Mouse (Mus musculus) heart, embryonic 15.5 days (tissue): ENCODE measurements at regions not wholly inside any gene's neighbourhood (a gene's known extent, or its start where the extent isn't known, plus 50 kb on each side); places are given as distances from the start of the nearest gene placed in this dataset.

ENCODE experiments used
- ATAC-seq: fragments of 200-750 bp; cut with Nextera tagmentation; replicated peaks from 2 replicates; pipeline ENCODE4 v1.8.0; 2017; ENCODE audit warnings: low read depth, moderate TSS enrichment; ENCODE audit not compliant: insufficient number of reproducible peaks, insufficient read depth, low FRiP score
- H3K27ac ChIP-seq: fragments of 300-500 bp; sonication (generic); 2 replicates; pipeline ENCODE4 v1.5.1; 2015; ENCODE audit warnings: mild to moderate bottlenecking, inconsistent platforms
- H3K27me3 ChIP-seq: fragments of 300-500 bp; sonication (generic); 2 replicates; pipeline ENCODE4 v1.6.1; 2015; ENCODE audit warnings: inconsistent platforms
- H3K36me3 ChIP-seq: fragments of 300-500 bp; sonication (generic); 2 replicates; pipeline ENCODE4 v1.6.1; 2015; ENCODE audit warnings: mild to moderate bottlenecking, inconsistent platforms
- H3K4me1 ChIP-seq: fragments of 300-500 bp; sonication (generic); replicated peaks from 2 replicates; pipeline ENCODE4 v1.6.1; 2015; ENCODE audit warnings: inconsistent platforms
- H3K4me2 ChIP-seq: fragments of 300-500 bp; sonication (generic); 2 replicates; pipeline ENCODE4 v1.6.1; 2015; ENCODE audit warnings: inconsistent platforms, mild to moderate bottlenecking, moderate library complexity
- H3K4me3 ChIP-seq: fragments of 300-500 bp; sonication (generic); 2 replicates; pipeline ENCODE4 v1.5.1; 2015; ENCODE audit warnings: mild to moderate bottlenecking, inconsistent platforms
- H3K9ac ChIP-seq: fragments of 300-500 bp; sonication (generic); 2 replicates; pipeline ENCODE4 v1.6.1; 2015; ENCODE audit warnings: mild to moderate bottlenecking, inconsistent platforms
- H3K9me3 ChIP-seq: fragments of 300-500 bp; sonication (generic); replicated peaks from 2 replicates; pipeline ENCODE4 v1.6.1; 2016; ENCODE audit warnings: inconsistent platforms
- WGBS: fragments of 180-500 bp; shearing (Covaris S2); methylation state at CpG from one replicate; pipeline ENCODE4 v1.1.7; 2015; ENCODE audit warnings: mixed read lengths; 5-methylcytosine and 5-hydroxymethylcytosine counted together

GRCm38 (mm10) chr7:129819651-129820050 is 228.0 kb downstream of the Wdr11 start:
- no peak overlapping the region for H3K4me2 ChIP-seq
- WGBS: 46% methylated on average over 5 of the region's 5 CpGs
- ATAC-seq: peak; percentile 73; the same call in 1 of the 2 replicates
- H3K9me3 ChIP-seq: no peaks in the 10 kb centered on the region
- no peaks in the 10 kb centered on the region for H3K36me3 ChIP-seq
- H3K4me3 ChIP-seq: no peak overlapping the region
- 0 out of 2 replicates have a peak, but pooled peaks cover 4% of the 10 kb centered on the region for H3K27me3 ChIP-seq
- peak overlapping the region; percentile 31; the same call in 1 of the 2 replicates for H3K27ac ChIP-seq
- no peak overlapping the region for H3K9ac ChIP-seq
- peaks cover 5% of the 10 kb centered on the region; the same call in 1 of the 2 replicates for H3K4me1 ChIP-seq

GRCm38 (mm10) chr7:129828970-129829369 is 237.3 kb downstream of the Wdr11 start:
- H3K36me3 ChIP-seq: no peaks in the 10 kb centered on the region
- H3K27ac ChIP-seq: no peak overlapping the region
- 0 out of 2 replicates have a peak, but pooled peaks cover under 1% of the 10 kb centered on the region for H3K27me3 ChIP-seq
- no peaks in the 10 kb centered on the region for H3K9me3 ChIP-seq
- no peak overlapping the region for H3K4me3 ChIP-seq
- 68% methylated on average over 1 of the region's 1 CpGs for WGBS
- H3K4me1 ChIP-seq: 0 out of 2 replicates have a peak, but pooled peaks cover 4% of the 10 kb centered on the region
- H3K9ac ChIP-seq: no peak overlapping the region
- H3K4me2 ChIP-seq: no peak overlapping the region
- no peak for ATAC-seq

- Histone ChIP-seq H3K27me3 (no peaks in the 10 kb centered on the region), H3K36me3 (no peaks in the 10 kb centered on the region), H3K9me3 (no peaks in the 10 kb centered on the region), H3K4me1 (no peaks in the 10 kb centered on the region), H3K9ac (no peak overlapping the region), H3K4me3 (no peak overlapping the region), H3K4me2 (no peak overlapping the region), H3K27ac (no peak overlapping the region)
- ATAC-seq: no peak
- WGBS: 64% methylated on average over 8 of the region's 8 CpGs
Measured at GRCm38 (mm10) chr7:129832830-129833229, 241.2 kb downstream of the Wdr11 start.

DNA sequence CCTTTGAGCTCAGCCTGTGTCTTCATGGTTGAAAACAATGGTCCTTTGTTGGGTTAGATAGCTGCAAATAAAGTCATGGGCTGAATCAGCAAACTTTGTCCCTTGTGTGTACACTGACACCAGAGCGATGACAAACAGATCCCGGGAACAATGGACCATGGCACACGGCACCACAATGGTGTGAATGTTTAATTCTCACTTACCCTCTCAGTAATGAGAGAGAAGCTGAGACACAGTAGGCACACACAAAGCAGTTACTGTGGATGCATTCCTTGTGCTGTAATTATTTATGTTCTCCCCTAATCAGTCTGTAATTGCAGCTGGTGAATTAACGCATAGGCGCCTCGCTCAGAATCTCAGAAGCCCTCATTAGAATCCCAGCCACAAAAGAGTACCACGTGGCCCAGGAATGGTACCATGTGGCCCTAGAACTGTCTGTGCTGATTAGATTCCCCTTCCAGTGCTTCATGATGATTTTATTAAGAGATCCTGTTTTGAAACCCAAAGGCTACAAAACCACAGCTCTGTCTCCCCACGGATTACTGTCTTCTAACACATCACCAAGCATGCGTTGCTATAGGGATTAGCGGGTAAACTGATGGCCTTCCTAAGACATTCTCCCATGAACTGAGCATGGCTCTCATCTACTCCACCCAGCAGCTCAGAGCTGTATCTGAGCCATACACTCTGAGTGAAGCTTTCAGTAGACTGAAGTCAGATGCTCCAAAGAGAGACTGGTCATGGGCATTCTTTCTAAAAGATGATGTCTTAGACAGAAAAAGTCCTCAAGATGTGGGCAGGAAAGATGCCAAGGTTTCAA is 250.8 kb downstream of the Wdr11 start:
- Histone ChIP-seq H3K9ac (no peak overlapping the region), H3K27me3 (no peaks in the 10 kb centered on the region), H3K9me3 (no peaks in the 10 kb centered on the region), H3K4me2 (no peak overlapping the region), H3K4me3 (no peak overlapping the region), H3K27ac (no peak overlapping the region), H3K4me1 (no peaks in the 10 kb centered on the region), H3K36me3 (no peaks in the 10 kb centered on the region)
- no peak for ATAC-seq
- 72% methylated on average over 10 of the region's 10 CpGs for WGBS

DNA sequence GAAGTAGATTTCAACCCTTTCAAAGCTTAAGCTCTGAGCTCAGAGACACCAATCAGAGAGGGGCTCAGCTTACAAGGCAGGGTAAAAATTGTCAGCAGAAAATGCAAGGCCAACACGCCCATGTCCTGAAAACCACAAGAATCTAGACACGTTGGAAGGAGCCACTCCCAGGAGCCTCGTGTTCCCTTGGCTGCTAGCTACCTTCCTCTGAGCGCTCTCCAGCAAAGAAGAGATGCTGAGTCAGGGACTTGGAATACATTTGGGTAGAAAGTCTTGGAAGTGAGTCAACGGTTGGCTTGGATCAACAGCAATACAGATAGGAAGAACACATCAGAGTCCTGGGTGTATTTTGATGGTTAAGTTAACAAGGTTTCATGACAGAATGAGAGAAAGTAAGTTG is 255.5 kb downstream of the Wdr11 start:
- no peaks in the 10 kb centered on the region for H3K4me1 ChIP-seq
- H3K36me3 ChIP-seq: no peaks in the 10 kb centered on the region
- no peaks in the 10 kb centered on the region for H3K27me3 ChIP-seq
- no peak overlapping the region for H3K4me2 ChIP-seq
- H3K4me3 ChIP-seq: no peak overlapping the region
- 54% methylated on average over 5 of the region's 5 CpGs for WGBS
- H3K9me3 ChIP-seq: no peaks in the 10 kb centered on the region
- no peak for ATAC-seq
- no peak overlapping the region for H3K27ac ChIP-seq
- no peak overlapping the region for H3K9ac ChIP-seq

GRCm38 (mm10) chr7:129853596-129853995 is 261.9 kb downstream of the Wdr11 start:
- no peaks in the 10 kb centered on the region for H3K4me1 ChIP-seq

DNA sequence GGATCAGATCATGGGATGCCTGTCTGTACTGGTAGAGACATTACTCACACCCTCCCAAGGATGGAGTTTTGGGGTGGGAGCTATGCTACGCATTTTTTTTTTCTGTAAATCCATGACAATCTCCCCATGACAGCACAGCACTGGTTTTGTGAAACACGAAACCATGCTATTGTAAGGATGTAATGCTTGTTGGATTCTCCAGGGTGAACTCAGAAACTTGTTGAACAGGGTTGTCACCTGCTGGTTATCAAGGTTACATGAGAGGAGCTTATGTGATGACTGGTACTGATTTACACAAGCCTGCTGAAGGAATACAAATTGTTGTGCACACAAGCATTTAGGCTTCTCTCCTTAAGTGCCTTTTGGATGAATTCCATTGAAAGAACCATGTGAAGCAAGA is 263.3 kb downstream of the Wdr11 start:
- H3K9ac ChIP-seq: no peak overlapping the region
- no peaks in the 10 kb centered on the region for H3K9me3 ChIP-seq
- no peaks in the 10 kb centered on the region for H3K27me3 ChIP-seq
- no peak overlapping the region for H3K4me2 ChIP-seq
- H3K4me3 ChIP-seq: no peak overlapping the region
- WGBS: 77% methylated on average over 2 of the region's 2 CpGs
- no peak for ATAC-seq
- no peaks in the 10 kb centered on the region for H3K4me1 ChIP-seq
- H3K27ac ChIP-seq: no peak overlapping the region
- no peaks in the 10 kb centered on the region for H3K36me3 ChIP-seq

More at GRCm38 (mm10) chr7:129853596-129853995, 261.9 kb downstream of the Wdr11 start:
- Histone ChIP-seq H3K36me3 (no peaks in the 10 kb centered on the region), H3K27me3 (no peaks in the 10 kb centered on the region), H3K9ac (no peak overlapping the region), H3K4me2 (no peak overlapping the region), H3K4me3 (no peak overlapping the region), H3K9me3 (no peaks in the 10 kb centered on the region), H3K27ac (no peak overlapping the region)
- no peak for ATAC-seq
- WGBS: 64% methylated on average over 7 of the region's 7 CpGs

GRCm38 (mm10) chr7:129862966-129863365 is 271.3 kb downstream of the Wdr11 start:
- no peak overlapping the region for H3K4me3 ChIP-seq
- no peaks in the 10 kb centered on the region for H3K27me3 ChIP-seq
- no peak for ATAC-seq
- H3K4me2 ChIP-seq: no peak overlapping the region
- no peaks in the 10 kb centered on the region for H3K9me3 ChIP-seq
- 48% methylated on average over 1 of the region's 1 CpGs for WGBS
- H3K9ac ChIP-seq: no peak overlapping the region
- H3K36me3 ChIP-seq: no peaks in the 10 kb centered on the region
- H3K27ac ChIP-seq: no peak overlapping the region
- H3K4me1 ChIP-seq: no peaks in the 10 kb centered on the region

DNA sequence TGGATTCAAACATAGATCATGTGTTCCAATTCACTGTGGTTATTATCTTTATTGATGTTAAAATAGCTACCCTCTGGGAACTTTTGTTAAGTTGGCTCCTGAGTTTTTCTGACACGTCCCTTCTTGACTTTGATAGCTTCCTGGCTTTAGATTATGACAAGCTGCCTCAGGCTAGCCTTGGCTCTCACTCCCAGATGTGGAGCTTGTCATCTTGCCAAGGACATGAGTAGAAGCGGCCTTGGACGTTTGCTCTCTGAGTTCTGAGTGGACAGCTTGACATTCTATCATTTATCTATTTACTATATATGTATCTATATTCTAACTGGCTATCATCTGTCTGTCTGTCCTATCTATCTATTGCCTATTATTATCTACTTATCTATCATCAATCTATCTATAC is 273.9 kb downstream of the Wdr11 start:
- Histone ChIP-seq H3K9me3 (no peaks in the 10 kb centered on the region), H3K27me3 (no peaks in the 10 kb centered on the region), H3K36me3 (no peaks in the 10 kb centered on the region), H3K27ac (no peak overlapping the region), H3K4me1 (no peaks in the 10 kb centered on the region), H3K4me2 (no peak overlapping the region), H3K4me3 (no peak overlapping the region), H3K9ac (no peak overlapping the region)
- no peak for ATAC-seq
- 54% methylated on average over 3 of the region's 3 CpGs for WGBS

DNA sequence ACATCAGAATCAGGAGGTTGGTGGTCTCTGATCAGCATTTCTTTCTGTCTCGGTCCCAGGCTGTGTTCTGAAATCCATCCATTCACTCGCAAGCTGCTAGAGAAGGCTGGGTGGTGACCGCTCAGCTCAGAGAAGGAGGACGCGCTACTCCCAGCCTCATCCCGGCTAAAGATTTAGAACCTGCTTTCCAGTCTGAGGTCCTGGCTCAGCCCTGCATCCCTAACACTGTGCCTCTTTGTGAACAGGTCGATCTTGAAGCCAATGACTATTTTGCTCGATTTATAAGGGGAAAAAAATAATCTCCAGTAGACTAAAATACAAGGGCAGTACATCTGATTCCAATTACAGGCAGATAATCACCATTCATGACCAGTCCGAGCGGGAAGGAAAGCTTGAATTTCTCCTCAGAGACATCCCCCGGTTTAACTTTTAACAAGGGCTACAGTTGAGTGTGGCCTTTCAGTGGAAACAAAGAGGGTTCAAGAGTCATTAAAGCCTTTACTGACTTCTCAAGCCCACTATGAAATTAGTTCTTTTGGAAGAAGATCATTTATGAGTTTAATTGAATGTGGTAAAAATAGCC is 280.6 kb downstream of the Wdr11 start:
- WGBS: 87% methylated on average over 11 of the region's 11 CpGs
- Histone ChIP-seq H3K27me3 (no peaks in the 10 kb centered on the region), H3K9ac (no peak overlapping the region), H3K4me1 (peaks cover 8% of the 10 kb centered on the region), H3K4me2 (no peak overlapping the region), H3K9me3 (no peaks in the 10 kb centered on the region), H3K4me3 (no peak overlapping the region), H3K27ac (no peak overlapping the region), H3K36me3 (no peaks in the 10 kb centered on the region)
- ATAC-seq: no peak

- ATAC-seq: no peak
- Histone ChIP-seq H3K9ac (no peak overlapping the region), H3K27ac (peak overlapping the region; percentile 0; the same call in 1 of the 2 replicates), H3K9me3 (no peaks in the 10 kb centered on the region), H3K4me1 (peaks cover 10% of the 10 kb centered on the region), H3K36me3 (no peaks in the 10 kb centered on the region), H3K4me2 (no peak overlapping the region), H3K27me3 (no peaks in the 10 kb centered on the region), H3K4me3 (no peak overlapping the region)
- WGBS: 58% methylated on average over 7 of the region's 7 CpGs
Measured at GRCm38 (mm10) chr7:129876202-129876851, 284.7 kb downstream of the Wdr11 start.
